13 mouse cellular contexts compared by ENCODE assay signal in the genomic region with DNA sequence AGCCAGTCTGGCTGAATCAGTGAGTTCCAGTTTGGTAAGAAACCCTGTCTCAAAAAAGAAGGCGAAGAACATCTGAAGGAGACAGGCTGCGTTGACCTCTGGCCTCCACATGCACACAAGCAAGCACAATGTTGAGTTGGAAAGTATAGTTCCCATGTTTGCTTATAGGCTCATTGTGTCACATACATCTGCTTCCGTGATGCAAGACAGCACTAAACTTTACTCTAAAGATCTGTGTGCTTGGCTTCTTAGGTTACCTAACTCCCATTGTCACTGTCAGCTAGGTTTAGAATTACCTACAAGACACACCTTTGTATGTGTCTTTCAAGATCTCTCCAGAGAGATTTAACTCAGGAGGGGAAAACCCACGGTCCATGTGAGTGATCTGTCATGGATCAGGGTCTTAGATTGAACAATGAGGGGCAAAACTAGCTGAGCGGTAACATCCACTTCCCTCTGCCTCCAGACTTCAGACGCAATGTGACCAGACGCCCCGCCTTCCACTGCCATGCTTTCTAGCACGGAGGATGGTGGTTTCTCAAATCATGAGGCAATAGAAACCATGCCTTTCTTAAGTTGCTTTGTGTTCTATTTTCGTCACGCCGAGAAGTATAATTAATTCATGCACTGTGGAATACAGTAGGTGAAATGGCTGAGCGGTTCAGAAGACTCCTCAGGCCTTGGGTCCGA.
DNase-seq lines count a peak whose midpoint lies in the region; ATAC-seq and TF ChIP-seq lines count a peak whose summit lies in the region.
"Had no signal": no experiment of that assay in that cellular context is flagged by ENCODE, and none has a peak within 500 bp of the region (broad histone marks: within the 10 kb centered on the region; RNA-seq: fewer than 3 reads in every experiment).

No protein-coding gene starts in this region.

- H3K36me3 ChIP-seq in hindbrain, embryonic 13.5 days, result no peaks in the 10 kb centered on the region
- H3K36me3 ChIP-seq in hindbrain, postnatal 0 days (ENCODE audit: insufficient read depth, low read length), result no peaks in the 10 kb centered on the region
- H3K36me3 ChIP-seq in midbrain, embryonic 13.5 days, result no peaks in the 10 kb centered on the region
- H3K36me3 ChIP-seq in midbrain, embryonic 11.5 days (ENCODE audit: control insufficient read depth, insufficient read depth, low read length), result no peaks in the 10 kb centered on the region
- no peaks in the 10 kb centered on the region for H3K36me3 ChIP-seq in stomach, postnatal 0 days (ENCODE audit: control insufficient read depth, insufficient read depth, low read length)
- H3K36me3 ChIP-seq: embryonic facial prominence, embryonic 13.5 days; liver, embryonic 13.5 days; neural tube, embryonic 12.5 days had no signal

- 0 out of 2 replicates have a peak, but pooled peaks cover 3% of the 10 kb centered on the region for H3K27me3 ChIP-seq in hindbrain, embryonic 13.5 days
- no peaks in the 10 kb centered on the region for H3K27me3 ChIP-seq in hindbrain, postnatal 0 days (ENCODE audit: insufficient read depth, low read length)
- H3K27me3 ChIP-seq in midbrain, embryonic 13.5 days, result 0 out of 2 replicates have a peak, but pooled peaks cover 3% of the 10 kb centered on the region
- H3K27me3 ChIP-seq in midbrain, embryonic 11.5 days (ENCODE audit: control insufficient read depth, insufficient read depth, low read length), result no peaks in the 10 kb centered on the region
- no peaks in the 10 kb centered on the region for H3K27me3 ChIP-seq in stomach, postnatal 0 days (ENCODE audit: control insufficient read depth, insufficient read depth, low read length)
- H3K27me3 ChIP-seq: embryonic facial prominence, embryonic 13.5 days; liver, embryonic 13.5 days; neural tube, embryonic 12.5 days had no signal

- H3K4me3 ChIP-seq in hindbrain, embryonic 13.5 days, result no peak overlapping the region
- no peak overlapping the region for H3K4me3 ChIP-seq in hindbrain, postnatal 0 days (ENCODE audit: low read length)
- H3K4me3 ChIP-seq in midbrain, embryonic 13.5 days (replicated peaks), result no peak overlapping the region
- no peak overlapping the region for H3K4me3 ChIP-seq in midbrain, embryonic 11.5 days (ENCODE audit: low read depth, low read length)
- H3K4me3 ChIP-seq in stomach, postnatal 0 days (ENCODE audit: low read depth, low read length), result no peak overlapping the region
- H3K4me3 ChIP-seq: embryonic facial prominence, embryonic 13.5 days; liver, embryonic 13.5 days; neural tube, embryonic 12.5 days had no signal

- DNase-seq in hindbrain, postnatal 0 days (ENCODE audit: low spot score), result no peak
- DNase-seq in midbrain, embryonic 11.5 days (ENCODE audit: low spot score, missing footprints), result no peak
- DNase-seq in stomach, postnatal 0 days (ENCODE audit: low spot score), result no peak
- no peak for DNase-seq in retina, embryonic 14.5 days (ENCODE audit: low spot score)
- DNase-seq: adrenal gland, postnatal 25 days; gastrocnemius, postnatal 10 days; kidney, adult 11 months; liver, embryonic 13.5 days had no signal

- ATAC-seq in hindbrain, embryonic 13.5 days (ENCODE audit: low FRiP score), result no peak
- no peak for ATAC-seq in hindbrain, postnatal 0 days
- ATAC-seq in midbrain, embryonic 13.5 days, result no peak
- ATAC-seq in midbrain, embryonic 11.5 days (ENCODE audit: low FRiP score), result no peak
- ATAC-seq in inflammation-experienced regulatory T-cells, adult 6 months, result peak; percentile 17
- ATAC-seq in stomach, postnatal 0 days (ENCODE audit: low FRiP score, low TSS enrichment), result peak; percentile 20; the same call in 1 of the 2 replicates

- WGBS in hindbrain, embryonic 13.5 days, result 85% methylated on average over 14 of the region's 14 CpGs
- 85% methylated on average over 14 of the region's 14 CpGs for WGBS in hindbrain, postnatal 0 days
- 77% methylated on average over 14 of the region's 14 CpGs for WGBS in midbrain, embryonic 13.5 days
- 80% methylated on average over 14 of the region's 14 CpGs for WGBS in midbrain, embryonic 11.5 days
- WGBS in stomach, postnatal 0 days, result 77% methylated on average over 14 of the region's 14 CpGs

- H3K27ac ChIP-seq in hindbrain, embryonic 13.5 days, result peak overlapping the region; percentile 79
- no peak overlapping the region for H3K27ac ChIP-seq in hindbrain, postnatal 0 days
- H3K27ac ChIP-seq in midbrain, embryonic 13.5 days, result 0 out of 2 replicates have a peak overlapping the region, but pooled peaks have one; percentile 74
- no peak overlapping the region for H3K27ac ChIP-seq in midbrain, embryonic 11.5 days (ENCODE audit: low read depth, low read length)
- H3K27ac ChIP-seq in stomach, postnatal 0 days (replicated peaks), result peak overlapping the region; percentile 31; the same call in 1 of the 2 replicates
- H3K27ac ChIP-seq: embryonic facial prominence, embryonic 13.5 days; liver, embryonic 13.5 days; neural tube, embryonic 12.5 days had no signal

- H3K9me3 ChIP-seq in hindbrain, embryonic 13.5 days, result no peaks in the 10 kb centered on the region
- H3K9me3 ChIP-seq in hindbrain, postnatal 0 days (ENCODE audit: low read length), result no peaks in the 10 kb centered on the region
- H3K9me3 ChIP-seq in midbrain, embryonic 13.5 days, result no peaks in the 10 kb centered on the region
- no peaks in the 10 kb centered on the region for H3K9me3 ChIP-seq in midbrain, embryonic 11.5 days (ENCODE audit: control insufficient read depth, low read length)
- H3K9me3 ChIP-seq in stomach, postnatal 0 days (ENCODE audit: control insufficient read depth, low read length), result no peaks in the 10 kb centered on the region
- H3K9me3 ChIP-seq: embryonic facial prominence, embryonic 13.5 days; liver, embryonic 13.5 days; neural tube, embryonic 12.5 days had no signal

- TF ChIP-seq CTCF in hindbrain, postnatal 0 days (IDR thresholded peaks at IDR 0.05; ENCODE audit: low read depth), result no peak
- TF ChIP-seq CTCF in stomach, postnatal 0 days (IDR thresholded peaks at IDR 0.05; ENCODE audit: low read depth), result no peak

- TF ChIP-seq EP300 in stomach, postnatal 0 days (optimal IDR thresholded peaks at IDR 0.05), result no peak

- no peak overlapping the region for H3K4me2 ChIP-seq in hindbrain, embryonic 13.5 days
- H3K4me2 ChIP-seq in hindbrain, postnatal 0 days (ENCODE audit: low read depth, low read length), result no peak overlapping the region
- H3K4me2 ChIP-seq in midbrain, embryonic 13.5 days (replicated peaks), result no peak overlapping the region
- no peak overlapping the region for H3K4me2 ChIP-seq in midbrain, embryonic 11.5 days
- no peak overlapping the region for H3K4me2 ChIP-seq in stomach, postnatal 0 days (replicated peaks; ENCODE audit: low read depth)
- H3K4me2 ChIP-seq: embryonic facial prominence, embryonic 13.5 days; liver, embryonic 13.5 days; neural tube, embryonic 12.5 days had no signal

- H3K4me1 ChIP-seq in hindbrain, embryonic 13.5 days (replicated peaks), result peaks cover 16% of the 10 kb centered on the region
- H3K4me1 ChIP-seq in hindbrain, postnatal 0 days (ENCODE audit: insufficient read depth, low read length), result no peaks in the 10 kb centered on the region
- peaks cover 20% of the 10 kb centered on the region for H3K4me1 ChIP-seq in midbrain, embryonic 13.5 days (replicated peaks)
- H3K4me1 ChIP-seq in midbrain, embryonic 11.5 days (ENCODE audit: control insufficient read depth, insufficient read depth, low read length), result peaks cover 10% of the 10 kb centered on the region
- no peaks in the 10 kb centered on the region for H3K4me1 ChIP-seq in stomach, postnatal 0 days (replicated peaks; ENCODE audit: control insufficient read depth, insufficient read depth)
- H3K4me1 ChIP-seq: embryonic facial prominence, embryonic 13.5 days; liver, embryonic 13.5 days; neural tube, embryonic 12.5 days had no signal

- no peak overlapping the region for H3K9ac ChIP-seq in hindbrain, embryonic 13.5 days
- no peak overlapping the region for H3K9ac ChIP-seq in hindbrain, postnatal 0 days (replicated peaks; ENCODE audit: low read length)
- H3K9ac ChIP-seq in midbrain, embryonic 13.5 days (replicated peaks), result no peak overlapping the region
- no peak overlapping the region for H3K9ac ChIP-seq in midbrain, embryonic 11.5 days (ENCODE audit: low read length)
- no peak overlapping the region for H3K9ac ChIP-seq in stomach, postnatal 0 days (ENCODE audit: low read length)
- H3K9ac ChIP-seq: embryonic facial prominence, embryonic 13.5 days; liver, embryonic 13.5 days; neural tube, embryonic 12.5 days had no signal

Comparison
In these comparisons a context has a peak if more than half of its experiments do, and no peak if none do; other contexts are left out.
1. H3K27ac ChIP-seq: peak in hindbrain, embryonic 13.5 days (single experiment), midbrain, embryonic 13.5 days (single experiment) and stomach, postnatal 0 days (single experiment); none in hindbrain, postnatal 0 days (single experiment) and midbrain, embryonic 11.5 days (single experiment).
2. ATAC-seq: peak in inflammation-experienced regulatory T-cells, adult 6 months (single experiment) and stomach, postnatal 0 days (single experiment); none in hindbrain, embryonic 13.5 days (single experiment), hindbrain, postnatal 0 days (single experiment), midbrain, embryonic 13.5 days (single experiment) and midbrain, embryonic 11.5 days (single experiment).